Mouse (Mus musculus) CH12F3 (cell line): ENCODE data around the gene Rpl37.

ENCODE experiments used
- in situ Hi-C: fragments of 300-500 bp; cut with MboI; formaldehyde crosslinking; loops from 2 replicates; pipeline ENCODE4 v1.14.3; 2020; ENCODE audit warnings: low sequenced_read_pairs

Gene Rpl37

GRCm38 (mm10) chr15:5144021-5144778 is 27.8 kb downstream of the Rpl37 start:
- in situ Hi-C loops = no loop called here

- in situ Hi-C loops = no loop called here
Observed at GRCm38 (mm10) chr15:5145196-5145945, 28.9 kb downstream of the Rpl37 start.

- in situ Hi-C loops = no loop called here
Observed at GRCm38 (mm10) chr15:5149187-5149586, 32.7 kb downstream of the Rpl37 start.

GRCm38 (mm10) chr15:5152171-5152570 is 35.7 kb downstream of the Rpl37 start:
- in situ Hi-C loops = no loop called here

- in situ Hi-C loops = no loop called here
Observed at GRCm38 (mm10) chr15:5154621-5155020, 38.2 kb downstream of the Rpl37 start.

- in situ Hi-C loops = no loop called here
Observed at GRCm38 (mm10) chr15:5155093-5155492, 38.6 kb downstream of the Rpl37 start.

GRCm38 (mm10) chr15:5156355-5156754 is 39.9 kb downstream of the Rpl37 start:
- in situ Hi-C loops = no loop called here

- in situ Hi-C loops = no loop called here
Observed at GRCm38 (mm10) chr15:5157386-5157785, 40.9 kb downstream of the Rpl37 start.

GRCm38 (mm10) chr15:5158827-5159226 is 42.4 kb downstream of the Rpl37 start:
- in situ Hi-C loops = no loop called here

GRCm38 (mm10) chr15:5165121-5165773 is 48.8 kb downstream of the Rpl37 start:
- in situ Hi-C loops = no loop called here
